Mouse (Mus musculus) CH12.LX (cell line): ENCODE data around the gene Ercc6l. TPM values are rescaled to one million over a fixed set of nuclear protein-coding genes. Genes with fewer than 3 reads are reported as not detected.

ENCODE experiments used
- DNase-seq: peaks from one replicate; pipeline ENCODE4 v3.0.0-alpha.2; 2013; ENCODE audit errors: extremely low read depth
- H3K27ac ChIP-seq: 2 replicates; pipeline ENCODE4 v1.5.1; 2012; ENCODE audit warnings: low read depth, mild to moderate bottlenecking, control low read depth, moderate library complexity; ENCODE audit not compliant: insufficient read depth
- H3K27me3 ChIP-seq: replicated peaks from 2 replicates; pipeline ENCODE3; 2012; ENCODE audit warnings: inconsistent platforms
- H3K36me3 ChIP-seq, 2 experiments: replicated peaks in 1 of 2; 2 replicates each; pipeline versions ENCODE3 to v1.6.1; 2012; ENCODE audit warnings: inconsistent platforms in 1 of 2, low read length in 1 of 2, mild to moderate bottlenecking in 1 of 2, mixed read lengths in 1 of 2, moderate library complexity in 1 of 2; ENCODE audit not compliant: control insufficient read depth in 1 of 2, insufficient read depth in 1 of 2
- H3K4me1 ChIP-seq, 2 experiments: 2 replicates each; pipeline ENCODE4 v1.6.1; 2012; ENCODE audit warnings: inconsistent platforms in 1 of 2, moderate library complexity in 1 of 2; ENCODE audit not compliant: insufficient read depth in 2 of 2, control insufficient read depth in 1 of 2
- H3K4me2 ChIP-seq: 2 replicates; pipeline ENCODE4 v1.6.1; 2012; ENCODE audit warnings: low read depth, mild to moderate bottlenecking, control low read depth; ENCODE audit not compliant: poor library complexity, insufficient read depth, severe bottlenecking
- H3K4me3 ChIP-seq, 3 experiments: fragments of 150-350 bp in 1 of 3; sonication (generic) in 1 of 3; replicated peaks in 1 of 3; 2 replicates each; pipeline versions ENCODE3 to v1.5.1; 2011 to 2012; ENCODE audit warnings: low read depth in 2 of 3, low read length in 2 of 3, mild to moderate bottlenecking in 2 of 3, moderate library complexity in 2 of 3, control low read depth in 1 of 3, improper control_type of control experiment in 1 of 3, inconsistent platforms in 1 of 3, mixed read lengths in 1 of 3; ENCODE audit not compliant: poor library complexity in 1 of 3
- H3K79me2 ChIP-seq: replicated peaks from 2 replicates; pipeline ENCODE4 v1.6.1; 2012; ENCODE audit warnings: mild to moderate bottlenecking, moderate library complexity; ENCODE audit not compliant: control insufficient read depth, poor library complexity, insufficient read depth, severe bottlenecking; ENCODE audit errors: extremely low read depth
- H3K9ac ChIP-seq: 2 replicates; pipeline ENCODE4 v1.6.1; 2012; ENCODE audit warnings: low read depth, mild to moderate bottlenecking, control low read depth, moderate library complexity; ENCODE audit not compliant: insufficient read depth
- H3K9me3 ChIP-seq: replicated peaks from 2 replicates; pipeline ENCODE3; 2012; ENCODE audit warnings: low read length, inconsistent platforms, mixed read lengths
- BHLHE40 ChIP-seq: IDR thresholded peaks from 2 replicates; pipeline ENCODE4 v1.6.1; 2011; ENCODE audit warnings: mild to moderate bottlenecking, low read depth, low read length, improper control_type of control experiment
- CHD1 ChIP-seq: IDR thresholded peaks from 2 replicates; pipeline ENCODE4 v1.6.1; 2012; ENCODE audit warnings: low read depth, low read length, improper control_type of control experiment, inconsistent platforms
- CHD2 ChIP-seq: IDR thresholded peaks from 2 replicates; pipeline ENCODE4 v1.6.1; 2011; ENCODE audit warnings: low read length, improper control_type of control experiment
- CTCF ChIP-seq, 2 experiments: IDR thresholded peaks in 1 of 2; conservative IDR thresholded peaks in 1 of 2; 2 replicates each; pipeline ENCODE4 v1.5.1; 2011 to 2012; ENCODE audit warnings: low read depth in 2 of 2, low read length in 2 of 2, improper control_type of control experiment in 1 of 2, inconsistent platforms in 1 of 2, mild to moderate bottlenecking in 1 of 2, moderate library complexity in 1 of 2
- E2F4 ChIP-seq: IDR thresholded peaks from 2 replicates; pipeline ENCODE4 v1.6.1; 2011; ENCODE audit warnings: low read depth, low read length, improper control_type of control experiment; ENCODE audit not compliant: insufficient replicate concordance
- ELF1 ChIP-seq: IDR thresholded peaks from 2 replicates; pipeline ENCODE4 v1.6.1; 2014; ENCODE audit warnings: low read depth, mild to moderate bottlenecking, inconsistent platforms, low read length, improper control_type of control experiment
- EP300 ChIP-seq: IDR thresholded peaks from 2 replicates; pipeline ENCODE4 v1.6.1; 2011; ENCODE audit warnings: low read length, improper control_type of control experiment
- ETS1 ChIP-seq: conservative IDR thresholded peaks from 2 replicates; pipeline ENCODE4 v1.6.1; 2012; ENCODE audit warnings: low read depth, mild to moderate bottlenecking, inconsistent platforms, low read length, improper control_type of control experiment, moderate library complexity
- GABPA ChIP-seq: IDR thresholded peaks from 2 replicates; pipeline ENCODE4 v1.6.1; 2012; ENCODE audit warnings: low read depth, low read length, improper control_type of control experiment, inconsistent platforms; ENCODE audit not compliant: insufficient replicate concordance
- HCFC1 ChIP-seq: IDR thresholded peaks from 2 replicates; pipeline ENCODE4 v1.6.1; 2012; ENCODE audit warnings: low read depth, mild to moderate bottlenecking, inconsistent platforms, low read length, improper control_type of control experiment
- IRF4 ChIP-seq: IDR thresholded peaks from 2 replicates; pipeline ENCODE4 v1.6.1; 2014; ENCODE audit warnings: low read depth, mild to moderate bottlenecking, inconsistent platforms, low read length, improper control_type of control experiment
- JUN ChIP-seq: IDR thresholded peaks from 2 replicates; pipeline ENCODE4 v1.6.1; 2011; ENCODE audit warnings: low read depth, mild to moderate bottlenecking, low read length, improper control_type of control experiment, moderate library complexity; ENCODE audit not compliant: insufficient read depth
- JUND ChIP-seq: conservative IDR thresholded peaks from 2 replicates; pipeline ENCODE4 v1.6.1; 2011; ENCODE audit warnings: low read depth, low read length, improper control_type of control experiment
- KAT2A ChIP-seq: IDR thresholded peaks from 2 replicates; pipeline ENCODE4 v1.6.1; 2012; ENCODE audit warnings: low read length, improper control_type of control experiment, inconsistent platforms; ENCODE audit not compliant: insufficient replicate concordance
- MAFK ChIP-seq: IDR thresholded peaks from 2 replicates; pipeline ENCODE4 v1.6.1; 2011; ENCODE audit warnings: low read length, improper control_type of control experiment; ENCODE audit not compliant: insufficient replicate concordance
- MAX ChIP-seq: IDR thresholded peaks from 2 replicates; pipeline ENCODE4 v1.6.1; 2011; ENCODE audit warnings: low read length, improper control_type of control experiment
- MAZ ChIP-seq: IDR thresholded peaks from 2 replicates; pipeline ENCODE4 v1.6.1; 2012; ENCODE audit warnings: low read depth, mild to moderate bottlenecking, inconsistent platforms, low read length, improper control_type of control experiment, moderate library complexity
- MEF2A ChIP-seq: IDR thresholded peaks from 2 replicates; pipeline ENCODE4 v1.6.1; 2014; ENCODE audit warnings: low read depth, mild to moderate bottlenecking, inconsistent platforms, low read length, improper control_type of control experiment, borderline replicate concordance
- MXI1 ChIP-seq: IDR thresholded peaks from 2 replicates; pipeline ENCODE4 v1.6.1; 2011; ENCODE audit warnings: mild to moderate bottlenecking, low read depth, low read length, improper control_type of control experiment
- MYC ChIP-seq: IDR thresholded peaks from 2 replicates; pipeline ENCODE4 v1.6.1; 2011; ENCODE audit warnings: low read depth, mild to moderate bottlenecking, improper control_type of control experiment, low read length
- NELFE ChIP-seq: IDR thresholded peaks from 2 replicates; pipeline ENCODE4 v1.6.1; 2011; ENCODE audit warnings: low read depth, low read length, improper control_type of control experiment
- NRF1 ChIP-seq: IDR thresholded peaks from 2 replicates; pipeline ENCODE4 v1.6.1; 2014; ENCODE audit warnings: low read depth, mild to moderate bottlenecking, inconsistent platforms, low read length, improper control_type of control experiment, moderate library complexity
- PAX5 ChIP-seq: IDR thresholded peaks from 2 replicates; pipeline ENCODE4 v1.6.1; 2012; ENCODE audit warnings: low read length, inconsistent platforms, mixed read lengths
- POLR2A ChIP-seq: IDR thresholded peaks from 2 replicates; pipeline ENCODE4 v1.6.1; 2011; ENCODE audit warnings: low read depth, mild to moderate bottlenecking, improper control_type of control experiment, low read length
- POLR2AphosphoS2 ChIP-seq: IDR thresholded peaks from 2 replicates; pipeline ENCODE4 v1.6.1; 2011; ENCODE audit warnings: low read depth, low read length, improper control_type of control experiment
- RAD21 ChIP-seq: IDR thresholded peaks from 2 replicates; pipeline ENCODE4 v1.6.1; 2011; ENCODE audit warnings: low read depth, mild to moderate bottlenecking, low read length, improper control_type of control experiment, moderate library complexity
- RCOR1 ChIP-seq: conservative IDR thresholded peaks from 2 replicates; pipeline ENCODE4 v1.6.1; 2012; ENCODE audit warnings: low read depth, mild to moderate bottlenecking, inconsistent platforms, low read length, improper control_type of control experiment
- SIN3A ChIP-seq: IDR thresholded peaks from 2 replicates; pipeline ENCODE4 v1.6.1; 2012; ENCODE audit warnings: low read length, improper control_type of control experiment, inconsistent platforms
- SMC3 ChIP-seq: IDR thresholded peaks from 2 replicates; pipeline ENCODE4 v1.6.1; 2011; ENCODE audit warnings: low read depth, low read length, improper control_type of control experiment
- TBP ChIP-seq: conservative IDR thresholded peaks from 2 replicates; pipeline ENCODE4 v1.6.1; 2011; ENCODE audit warnings: low read depth, low read length, improper control_type of control experiment
- TCF12 ChIP-seq: IDR thresholded peaks from 2 replicates; pipeline ENCODE4 v1.6.1; 2014; ENCODE audit warnings: low read depth, mild to moderate bottlenecking, inconsistent platforms, low read length, improper control_type of control experiment
- UBTF ChIP-seq: IDR thresholded peaks from 2 replicates; pipeline ENCODE4 v1.6.1; 2012; ENCODE audit warnings: low read depth, mild to moderate bottlenecking, inconsistent platforms, low read length, improper control_type of control experiment, moderate library complexity
- USF1 ChIP-seq: IDR thresholded peaks from 2 replicates; pipeline ENCODE4 v1.6.1; 2014; ENCODE audit warnings: low read depth, mild to moderate bottlenecking, inconsistent platforms, low read length, improper control_type of control experiment
- USF2 ChIP-seq: conservative IDR thresholded peaks from 2 replicates; pipeline ENCODE4 v1.6.1; 2011; ENCODE audit warnings: low read depth, low read length, improper control_type of control experiment
- ZC3H11A ChIP-seq: IDR thresholded peaks from 2 replicates; pipeline ENCODE4 v1.6.1; 2012; ENCODE audit warnings: low read depth, mild to moderate bottlenecking, inconsistent platforms, low read length, improper control_type of control experiment
- ZKSCAN1 ChIP-seq: IDR thresholded peaks from 2 replicates; pipeline ENCODE4 v1.6.1; 2012; ENCODE audit warnings: low read depth, inconsistent platforms, low read length, improper control_type of control experiment, borderline replicate concordance
- ZMIZ1 ChIP-seq: IDR thresholded peaks from 2 replicates; pipeline ENCODE4 v1.6.1; 2012; ENCODE audit warnings: low read depth, mild to moderate bottlenecking, inconsistent platforms, low read length, improper control_type of control experiment
- ZNF384 ChIP-seq: IDR thresholded peaks from 2 replicates; pipeline ENCODE4 v1.6.1; 2012; ENCODE audit warnings: low read depth, low read length, improper control_type of control experiment, inconsistent platforms
- dilution Hi-C: fragments of 300-500 bp; cut with MboI; formaldehyde crosslinking; loops from 2 replicates; pipeline ENCODE4 v1.14.3; 2020; ENCODE audit warnings: low sequenced_read_pairs; ENCODE audit not compliant: extremely low pct_unique_long_range_greater_than_20kb, extremely low pct_ligation_motif_present
- in situ Hi-C: fragments of 300-500 bp; cut with MboI; formaldehyde crosslinking; loops from 3 replicates; pipeline ENCODE4 v1.14.3; 2019; ENCODE audit warnings: low sequenced_read_pairs, low pct_ligation_motif_present, low pct_unique_long_range_greater_than_20kb, mixed read lengths
- polyA plus RNA-seq: library from polyadenylated mRNA; unstranded; fragments of >175 nt; gene quantifications from 2 replicates; pipeline ENCODE4 v1.2.1, GENCODE M21; 2012; ENCODE audit warnings: low read depth; ENCODE audit not compliant: insufficient read length
- total RNA-seq, 2 experiments: library from RNA; depleted of rRNA; stranded (reverse); fragments of 300-350 nt in 1 of 2; fragments of >200 nt in 1 of 2; gene quantifications; 2 replicates each; pipeline ENCODE4 v1.2.3; 2012 to 2014

Gene Ercc6l
- total and polyA plus RNA-seq, 3 experiments = 8.9 to 18.5 (median 15.0) TPM

DNA sequence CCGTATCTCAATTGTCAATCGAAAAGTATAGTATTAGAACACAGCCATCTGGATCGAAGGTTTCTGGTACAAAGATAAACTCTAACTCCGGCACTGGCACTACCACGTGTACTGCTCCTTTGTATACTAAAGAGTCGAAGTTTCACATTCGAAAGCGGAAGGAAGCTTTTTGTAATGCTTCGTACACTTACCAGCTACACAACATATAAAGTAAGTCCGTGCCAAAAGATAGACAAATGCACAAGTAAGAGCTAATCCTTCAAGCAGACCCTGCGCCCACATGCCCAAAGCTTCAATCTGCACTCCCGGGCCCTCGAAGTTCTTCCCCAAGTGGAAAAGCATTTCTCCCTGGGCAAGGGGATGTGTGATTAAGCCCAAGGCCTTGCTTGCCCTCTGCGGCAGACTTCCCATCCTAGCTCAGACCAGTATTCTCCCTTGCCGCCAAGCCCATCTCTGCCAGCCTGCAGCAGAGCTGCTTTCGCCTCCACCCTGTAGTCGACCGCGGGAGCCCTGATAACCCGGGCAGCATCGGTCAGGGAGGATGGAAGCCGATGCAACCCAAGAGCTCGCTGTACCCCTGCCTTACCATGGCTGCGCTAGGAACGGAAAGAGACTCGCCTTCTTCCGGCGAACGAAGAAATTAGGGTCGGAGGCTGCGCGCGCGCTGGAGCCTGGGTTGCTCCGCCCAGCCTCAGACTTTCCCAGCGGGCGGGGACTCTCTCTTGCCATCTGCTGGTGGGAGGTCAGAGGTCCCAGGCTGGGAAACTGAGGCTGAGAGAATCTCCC, 32.0 kb upstream of the Ercc6l start, which contains the start of gene Rps4x:
Gene Rps4x, minus strand, starts transcription at position 683 of the 786 bp plus-strand sequence.
- H3K27me3 ChIP-seq = no peaks in the 10 kb centered on the region
- peak within 1 kb of the TSS; percentile 83 to 96 (median 89) for H3K4me3 ChIP-seq
- TF ChIP-seq ZMIZ1 (peak; percentile 87), JUND (no peak), GABPA (no peak), ETS1 (no peak), E2F4 (peak; percentile 23; the same call in 1 of the 2 replicates), CTCF (conservative IDR thresholded peaks at IDR 0.05 in 1 of 2, IDR thresholded peaks at IDR 0.05 in 1 of 2; ENCODE audit: low read depth in 2 of 2, low read length in 2 of 2) (peak in 1 of 2 experiments; percentile 64; a peak in 3 of 4 replicates), NRF1 (peak; percentile 82), NELFE (peak; percentile 98), MAZ (no peak), MEF2A (0 out of 2 replicates have a peak, but pooled peaks have one; percentile 10), USF1 (no peak), ZNF384 (no peak), POLR2AphosphoS2 (no peak; the same call in 1 of the 2 replicates), JUN (no peak), MAX (peak; percentile 16; the same call in 1 of the 2 replicates), BHLHE40 (no peak), HCFC1 (peak; percentile 76), MXI1 (no peak; the same call in 1 of the 2 replicates), ZKSCAN1 (no peak), TBP (peak; percentile 95), RCOR1 (no peak), IRF4 (no peak), CHD2 (no peak), UBTF (no peak), EP300 (no peak), ZC3H11A (no peak), MYC (peak; percentile 43; the same call in 1 of the 2 replicates), KAT2A (peak; percentile 63; the same call in 1 of the 2 replicates), ELF1 (peak; percentile 73), PAX5 (no peak), TCF12 (peak; percentile 96; the same call in 1 of the 2 replicates), USF2 (no peak), RAD21 (no peak), MAFK (no peak), SMC3 (peak; percentile 22), CHD1 (no peak; the same call in 1 of the 2 replicates), SIN3A (no peak), POLR2A (peak; percentile 94)
- peak within 1 kb of the TSS; percentile 87 for H3K27ac ChIP-seq
- H3K4me2 ChIP-seq = peak within 1 kb of the TSS; percentile 63; the same call in 1 of the 2 replicates
- peaks cover 30 to 36% of the 10 kb centered on the region in 2 experiments for H3K36me3 ChIP-seq
- DNase-seq = peak; percentile 67
- peak within 1 kb of the TSS; percentile 99 for H3K9ac ChIP-seq
- dilution Hi-C loops = no loop called here
- H3K9me3 ChIP-seq = no peaks in the 10 kb centered on the region
- H3K79me2 ChIP-seq = peaks cover 32% of the 10 kb centered on the region
- in situ Hi-C loops = no loop called here
- peaks cover 0 to 9% of the 10 kb centered on the region in 2 experiments; a peak in 2 of 4 replicates for H3K4me1 ChIP-seq
